Mouse (Mus musculus) embryonic stem cell, embryonic (primary cell): Measurements from ENCODE around the gene G6pc.

Experiments used
- CTCF ChIA-PET, 4 experiments: fragments of 300-600 bp in 2 of 4; fragments of 350-600 bp in 2 of 4; sonication (Branson Sonifier 250); formaldehyde crosslinking; loops; one replicate each; lab custom pipeline; 2022; ENCODE audit warnings: inconsistent platforms in 2 of 4; lab: Charles Lee
- POLR2A ChIA-PET, 4 experiments: fragments of 300-600 bp in 2 of 4; fragments of 350-600 bp in 2 of 4; sonication (Branson Sonifier 250); formaldehyde crosslinking; loops; one replicate each; lab custom pipeline; 2022; ENCODE audit warnings: antibody characterized with exemption in 4 of 4, inconsistent platforms in 1 of 4; lab: Charles Lee

Gene G6pc

GRCm38 (mm10) chr11:101367326-101367935 lies at the start of gene G6pc:
Gene G6pc, plus strand, starts transcription at chr11:101367561.
- CTCF ChIA-PET: interaction anchor here in 1 of 4 experiments (0.5 kb wide), 1 partner anchor 18 kb away, joined by 3 read pairs; no protein-coding TSS in a partner anchor
- POLR2A ChIA-PET: no interaction called here

- CTCF ChIA-PET: interaction anchor here (0.5 to 9.7 kb wide), 42 partner anchors 8 to 925 kb away, joined by 3 to 105 read pairs (median 4); partner anchors contain the start of genes Becn1 (in 3 of the 4), Rpl27 (in 3 of the 4), BC030867 (in 1 of the 4) and Cntd1 (in 1 of the 4)
- POLR2A ChIA-PET: interaction anchor here (0.6 to 7.7 kb wide), 30 partner anchors 9 to 259 kb away, joined by 3 to 61 read pairs (median 4); partner anchors contain the start of genes Rpl27 (in 3 of the 4), Becn1 (in 2 of the 4), Aarsd1 (in 1 of the 4) and Tmem106a (in 1 of the 4)
Measured at GRCm38 (mm10) chr11:101323609-101324008, 43.8 kb upstream of the G6pc start.

- POLR2A ChIA-PET: interaction anchor here (0.6 to 7.7 kb wide), 27 partner anchors 8 to 153 kb away, joined by 3 to 61 read pairs (median 4); partner anchors contain the start of genes Rpl27 (in 3 of the 4), Psme3 (in 2 of the 4), Becn1 (in 1 of the 4) and Cntd1 (in 1 of the 4)
- CTCF ChIA-PET: interaction anchor here (0.6 to 9.7 kb wide), 15 partner anchors 10 to 148 kb away, joined by 3 to 105 read pairs (median 7); partner anchors contain the start of genes Becn1 (in 1 of the 4), Rnd2 (in 1 of the 4), Rpl27 (in 1 of the 4) and Vat1 (in 1 of the 4)
Measured at GRCm38 (mm10) chr11:101324763-101325162, 42.6 kb upstream of the G6pc start, which contains the start of gene Aoc2. Gene Aoc2, plus strand, starts transcription at chr11:101325063.

- POLR2A ChIA-PET: interaction anchor here (0.6 to 7.7 kb wide), 24 partner anchors 9 to 227 kb away, joined by 3 to 61 read pairs (median 4); partner anchors contain the start of genes Rpl27 (in 3 of the 4), Psme3 (in 2 of the 4), Becn1 (in 1 of the 4) and Brca1 (in 1 of the 4)
- CTCF ChIA-PET: interaction anchor here (0.6 to 9.7 kb wide), 12 partner anchors 9 to 237 kb away, joined by 3 to 105 read pairs (median 6); partner anchors contain the start of gene Becn1 (in 2 of the 4)
Measured at GRCm38 (mm10) chr11:101325201-101325600, 42.2 kb upstream of the G6pc start.

- POLR2A ChIA-PET: interaction anchor here in 3 of 4 experiments (0.6 to 7.7 kb wide), 22 partner anchors 9 to 858 kb away, joined by 3 to 61 read pairs (median 5); partner anchors contain the start of genes Psme3 (in 3 of the 3), Rpl27 (in 3 of the 3), Ptges3l (in 2 of the 3) and Rundc1 (in 2 of the 3)
- CTCF ChIA-PET: interaction anchor here (0.6 to 9.7 kb wide), 16 partner anchors 10 to 303 kb away, joined by 3 to 105 read pairs (median 4); partner anchors contain the start of genes Becn1 (in 1 of the 4) and Rpl27 (in 1 of the 4)
Measured at GRCm38 (mm10) chr11:101326147-101326546, 41.2 kb upstream of the G6pc start.

GRCm38 (mm10) chr11:101327311-101327710 lies 40.0 kb upstream of the G6pc start:
- ChIA-PET POLR2A (interaction anchor here (0.5 to 7.7 kb wide), 18 partner anchors 7 to 1073 kb away, joined by 3 to 61 read pairs (median 4); partner anchors contain the start of genes Psme3 (in 2 of the 4), Rpl27 (in 2 of the 4), Becn1 (in 1 of the 4) and Brca1 (in 1 of the 4)), CTCF (interaction anchor here (0.5 to 9.7 kb wide), 13 partner anchors 8 to 793 kb away, joined by 3 to 105 read pairs (median 5); partner anchors contain the start of gene Becn1 (in 1 of the 4))

GRCm38 (mm10) chr11:101328941-101329635 lies 38.3 kb upstream of the G6pc start:
- CTCF ChIA-PET: interaction anchor here in 2 of 4 experiments (1.1 to 9.7 kb wide), 2 partner anchors 66 to 67 kb away, joined by 3 to 105 read pairs; no protein-coding TSS in a partner anchor

GRCm38 (mm10) chr11:101330371-101330924 lies 36.9 kb upstream of the G6pc start, which contains the start of gene Aoc3:
Gene Aoc3, plus strand, starts transcription at chr11:101330605.
- CTCF ChIA-PET: interaction anchor here (0.6 to 1.8 kb wide), 7 partner anchors 17 to 433 kb away, joined by 3 to 5 read pairs (median 3); partner anchors contain the start of genes Gm27029 (in 1 of the 4) and Rundc1 (in 1 of the 4)
- POLR2A ChIA-PET: interaction anchor here in 2 of 4 experiments (0.7 to 2.1 kb wide), 6 partner anchors 11 to 242 kb away, joined by 3 to 11 read pairs (median 4); partner anchors contain the start of genes Psme3 (in 1 of the 2) and Rpl27 (in 1 of the 2)

More at GRCm38 (mm10) chr11:101328941-101329635, 38.3 kb upstream of the G6pc start:
- POLR2A ChIA-PET: interaction anchor here in 2 of 4 experiments (0.5 to 3.5 kb wide), 5 partner anchors 8 to 386 kb away, joined by 3 to 20 read pairs (median 3); partner anchors contain the start of genes Psme3 (in 1 of the 2) and Rpl27 (in 1 of the 2)

- ChIA-PET CTCF (interaction anchor here (0.6 to 1.8 kb wide), 8 partner anchors 17 to 433 kb away, joined by 3 to 5 read pairs (median 4); partner anchors contain the start of genes Gm27029 (in 1 of the 4) and Rundc1 (in 1 of the 4)), POLR2A (interaction anchor here in 3 of 4 experiments (0.7 to 2.1 kb wide), 11 partner anchors 10 to 243 kb away, joined by 3 to 11 read pairs (median 4); partner anchors contain the start of genes Rpl27 (in 3 of the 3) and Psme3 (in 2 of the 3))
Measured at GRCm38 (mm10) chr11:101330961-101331360, 36.4 kb upstream of the G6pc start.

GRCm38 (mm10) chr11:101332537-101332936 lies 34.8 kb upstream of the G6pc start:
- ChIA-PET POLR2A (interaction anchor here in 3 of 4 experiments (0.6 to 6.3 kb wide), 9 partner anchors 7 to 264 kb away, joined by 3 to 61 read pairs (median 4); partner anchors contain the start of genes Aoc2 (in 2 of the 3), Psme3 (in 1 of the 3) and Rpl27 (in 1 of the 3)), CTCF (interaction anchor here in 2 of 4 experiments (1.2 to 1.8 kb wide), 3 partner anchors 15 to 65 kb away, joined by 3 to 5 read pairs (median 3); no protein-coding TSS in a partner anchor)

- ChIA-PET POLR2A (interaction anchor here (0.5 to 6.3 kb wide), 50 partner anchors 9 to 399 kb away, joined by 3 to 61 read pairs (median 4); partner anchors contain the start of genes Aoc2 (in 3 of the 4), Psme3 (in 3 of the 4), Rpl27 (in 3 of the 4) and Becn1 (in 2 of the 4)), CTCF (interaction anchor here (0.5 to 4.1 kb wide), 22 partner anchors 9 to 1440 kb away, joined by 3 to 27 read pairs (median 6); partner anchors contain the start of genes Becn1 (in 3 of the 4), Aoc2 (in 1 of the 4), Cntd1 (in 1 of the 4) and Coa3 (in 1 of the 4))
Measured at GRCm38 (mm10) chr11:101334023-101334422, 33.3 kb upstream of the G6pc start.

- ChIA-PET POLR2A (interaction anchor here (0.5 to 6.3 kb wide), 57 partner anchors 9 to 398 kb away, joined by 3 to 61 read pairs (median 4); partner anchors contain the start of genes Aoc2 (in 4 of the 4), Rpl27 (in 4 of the 4), Psme3 (in 3 of the 4) and Becn1 (in 2 of the 4)), CTCF (interaction anchor here (0.5 to 4.1 kb wide), 26 partner anchors 9 to 1440 kb away, joined by 3 to 27 read pairs (median 6); partner anchors contain the start of genes Becn1 (in 3 of the 4), Aoc2 (in 1 of the 4), Cntd1 (in 1 of the 4) and Coa3 (in 1 of the 4))
Measured at GRCm38 (mm10) chr11:101334516-101334915, 32.8 kb upstream of the G6pc start.

- POLR2A ChIA-PET: interaction anchor here in 3 of 4 experiments (0.6 to 6.3 kb wide), 23 partner anchors 11 to 913 kb away, joined by 3 to 61 read pairs (median 5); partner anchors contain the start of genes Aoc2 (in 3 of the 3), Rpl27 (in 3 of the 3), Rnd2 (in 2 of the 3) and Arl4d (in 1 of the 3)
Measured at GRCm38 (mm10) chr11:101335685-101336084, 31.7 kb upstream of the G6pc start.

GRCm38 (mm10) chr11:101338123-101338760 lies 29.1 kb upstream of the G6pc start:
- ChIA-PET POLR2A (interaction anchor here (0.5 to 6.3 kb wide), 13 partner anchors 9 to 431 kb away, joined by 3 to 52 read pairs (median 5); partner anchors contain the start of genes Rpl27 (in 2 of the 4), Aoc2 (in 1 of the 4) and Nbr1 (in 1 of the 4)), CTCF (interaction anchor here in 3 of 4 experiments (1.0 to 2.3 kb wide), 7 partner anchors 9 to 81 kb away, joined by 4 to 8 read pairs (median 5); no protein-coding TSS in a partner anchor)

More at GRCm38 (mm10) chr11:101335685-101336084, 31.7 kb upstream of the G6pc start:
- CTCF ChIA-PET: interaction anchor here (0.5 to 4.1 kb wide), 31 partner anchors 9 to 1074 kb away, joined by 3 to 27 read pairs (median 5); partner anchors contain the start of genes Becn1 (in 2 of the 4), Aoc2 (in 1 of the 4) and Rpl27 (in 1 of the 4)
